Mouse (Mus musculus) mouse embryonic stem cell (cell line): Measurements from ENCODE around the gene Auts2.

Experiments used
- in situ Hi-C, 2 experiments: fragments of 300-500 bp; cut with MboI; formaldehyde crosslinking; loops; 1 replicate in 1 of 2; 3 replicates in 1 of 2; pipeline ENCODE4 v1.14.3; 2019 to 2020; ENCODE audit warnings: low sequenced_read_pairs in 2 of 2, low pct_unique_long_range_greater_than_20kb in 1 of 2, mixed read lengths in 1 of 2; ENCODE audit not compliant: unreplicated experiment in 1 of 2

Gene Auts2

GRCm38 (mm10) chr5:132504893-132505292 is 38.3 kb downstream of the Auts2 start:
- in situ Hi-C loops: no loop called here

GRCm38 (mm10) chr5:132503431-132503830 is 39.7 kb downstream of the Auts2 start:
- in situ Hi-C loops: no loop called here

DNA sequence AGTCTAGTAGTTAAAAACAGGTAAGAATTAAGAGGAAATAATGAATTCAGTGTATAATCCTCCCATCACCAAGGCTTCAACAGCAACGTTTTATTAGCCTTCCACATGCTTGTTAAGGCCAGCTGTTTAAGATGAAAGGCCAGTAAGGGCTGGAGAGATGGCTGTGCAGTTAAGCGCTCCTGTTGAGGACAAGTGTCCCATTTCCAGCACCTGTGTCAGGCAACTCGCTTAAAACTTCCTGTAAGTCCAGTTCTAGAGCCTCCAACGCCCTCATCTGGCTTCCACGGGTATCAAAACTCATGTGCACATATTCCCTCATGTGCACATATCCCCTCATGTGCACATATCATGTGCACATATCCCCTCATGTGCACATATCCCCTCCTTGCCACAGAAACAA is 41.1 kb downstream of the Auts2 start:
- in situ Hi-C loops: no loop called here

GRCm38 (mm10) chr5:132500817-132501231 is 42.3 kb downstream of the Auts2 start:
- in situ Hi-C loops: no loop called here

DNA sequence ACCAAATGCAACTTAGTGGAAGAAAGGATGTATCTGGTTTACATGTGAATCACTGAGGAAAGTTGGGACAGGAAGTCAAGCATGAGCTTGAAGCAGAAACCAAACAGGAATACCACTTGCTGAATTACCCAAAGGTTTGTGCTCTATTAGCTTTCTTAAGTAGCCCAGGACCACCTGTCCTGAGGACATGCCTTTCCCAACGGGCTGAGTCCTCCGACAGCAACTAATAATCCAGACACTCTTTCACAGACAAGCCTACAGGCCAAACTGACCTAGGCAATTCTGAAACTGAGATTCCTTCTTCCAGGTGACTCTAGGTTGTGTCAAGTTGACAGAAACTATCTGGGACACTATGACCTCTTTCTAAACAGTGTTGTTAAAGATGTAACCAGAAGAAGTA is 44.2 kb downstream of the Auts2 start:
- in situ Hi-C loops: no loop called here

DNA sequence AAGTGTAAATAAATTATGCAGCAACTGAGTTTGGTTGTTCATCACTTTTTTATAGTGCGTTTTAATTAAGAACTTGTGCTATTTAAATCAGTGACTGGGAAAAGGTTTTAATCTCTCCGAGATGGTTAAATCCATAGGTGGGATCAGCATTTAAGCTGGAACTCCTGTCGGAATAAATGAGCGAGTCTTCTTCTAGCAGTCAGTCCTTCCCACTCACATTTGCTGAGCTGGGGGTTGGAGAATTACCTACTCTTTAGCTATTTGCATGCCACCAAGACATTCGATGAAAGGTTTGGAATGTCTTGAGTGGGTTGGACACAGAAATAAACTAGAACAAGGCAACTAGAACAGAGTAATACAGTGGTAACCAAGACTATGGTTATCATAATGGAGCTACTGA is 45.1 kb downstream of the Auts2 start:
- in situ Hi-C loops: no loop called here

DNA sequence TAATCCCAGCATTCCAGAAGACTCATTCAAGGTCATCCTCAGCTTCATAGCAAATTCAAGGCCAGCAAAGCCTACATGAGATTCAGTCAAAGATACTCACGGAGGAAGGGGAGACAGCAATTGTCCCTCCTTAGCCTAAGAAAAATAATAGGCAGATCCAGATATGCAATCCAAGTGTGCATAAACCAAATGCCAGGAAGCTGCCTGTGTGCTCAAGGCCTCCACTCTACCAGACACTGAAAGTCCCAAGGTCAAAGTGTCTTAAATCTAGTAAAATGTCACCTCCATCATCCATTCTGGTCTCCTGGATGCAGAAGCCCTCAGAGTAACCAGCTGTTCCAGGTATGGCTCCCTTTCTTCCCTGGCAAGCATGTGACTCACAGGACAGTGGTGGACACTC is 50.4 kb downstream of the Auts2 start:
- in situ Hi-C loops: no loop called here

GRCm38 (mm10) chr5:132492040-132492439 is 51.1 kb downstream of the Auts2 start:
- in situ Hi-C loops: no loop called here

DNA sequence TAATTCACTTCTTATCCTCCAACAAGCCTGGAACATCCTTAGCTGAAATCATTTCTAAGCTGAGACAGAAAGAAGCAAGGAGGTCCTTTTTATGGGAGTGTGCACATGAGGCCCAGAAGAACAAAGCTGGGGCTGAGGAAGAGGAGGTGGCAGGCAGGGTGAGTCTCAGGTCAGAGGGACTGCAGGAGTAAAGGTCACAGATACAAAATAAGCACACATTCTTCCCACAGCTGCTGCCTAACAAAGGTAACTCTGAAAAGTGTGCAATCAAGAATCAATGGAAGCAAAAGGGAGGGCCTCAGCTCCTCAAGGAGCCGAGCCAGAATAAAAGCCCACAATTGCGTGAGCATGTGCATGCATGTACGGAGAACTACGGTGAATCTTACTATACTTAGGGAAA is 51.6 kb downstream of the Auts2 start:
- in situ Hi-C loops: no loop called here

GRCm38 (mm10) chr5:132490326-132490725 is 52.8 kb downstream of the Auts2 start:
- in situ Hi-C loops: no loop called here

- in situ Hi-C loops: no loop called here
Observed at GRCm38 (mm10) chr5:132489736-132490313, 53.3 kb downstream of the Auts2 start.

DNA sequence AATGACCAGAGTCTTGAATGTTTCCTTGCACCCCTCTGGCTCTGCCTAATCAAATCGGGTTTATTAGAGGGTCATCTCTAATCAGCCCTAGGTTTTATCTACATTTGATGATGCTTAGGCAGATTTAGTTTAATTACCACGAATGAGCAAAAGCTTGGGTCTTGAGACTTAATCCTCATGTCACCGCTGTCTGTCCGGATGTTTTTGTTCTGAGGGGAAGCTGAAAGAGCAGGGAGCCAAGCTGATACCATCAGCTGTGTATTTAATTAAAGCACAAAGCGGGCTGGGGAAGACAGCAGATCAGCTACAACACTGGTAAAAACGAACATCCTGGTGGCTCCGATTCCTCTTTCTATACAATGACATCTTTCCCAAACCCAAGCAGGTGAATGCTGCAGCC is 56.3 kb downstream of the Auts2 start:
- in situ Hi-C loops: no loop called here

DNA sequence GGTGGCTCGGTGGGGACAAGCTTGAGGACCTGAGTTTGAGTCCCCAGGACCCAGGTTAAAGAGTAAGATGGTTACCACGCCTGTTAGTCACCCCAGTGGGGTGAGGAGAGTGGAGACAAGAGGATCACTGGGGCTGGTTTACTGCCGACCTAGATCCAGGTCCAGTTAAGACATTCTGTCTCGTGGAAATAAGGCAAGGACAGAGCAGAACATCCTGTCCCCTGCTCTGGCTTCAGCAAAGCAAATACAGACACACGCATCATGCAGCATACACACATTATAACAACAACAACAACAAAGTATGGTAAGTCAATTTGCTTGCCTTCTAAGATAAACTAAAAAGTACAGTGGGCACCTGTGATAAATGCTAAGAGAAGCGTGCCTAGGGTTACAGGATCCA is 57.1 kb downstream of the Auts2 start:
- in situ Hi-C loops: no loop called here

DNA sequence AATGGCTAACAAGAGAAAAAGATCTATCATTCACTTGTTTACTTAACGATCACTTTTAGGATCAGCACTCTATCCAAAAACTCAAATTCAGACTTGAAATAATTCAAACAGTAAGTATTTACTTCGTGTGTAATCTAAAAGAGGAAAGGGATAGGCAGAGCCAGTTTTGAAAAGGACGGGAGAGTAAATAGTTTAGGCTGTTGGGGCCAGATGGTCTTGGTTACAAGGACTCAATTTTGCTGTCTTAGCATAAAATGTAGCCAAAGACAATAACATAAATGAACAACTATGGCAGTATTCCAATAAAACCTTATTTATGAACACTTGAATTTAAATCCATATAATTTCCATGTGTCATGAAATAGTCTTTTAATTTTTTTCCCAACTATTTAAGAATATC is 57.7 kb downstream of the Auts2 start:
- in situ Hi-C loops: no loop called here

- in situ Hi-C loops: no loop called here
Observed at GRCm38 (mm10) chr5:132481476-132481875, 61.7 kb downstream of the Auts2 start.

DNA sequence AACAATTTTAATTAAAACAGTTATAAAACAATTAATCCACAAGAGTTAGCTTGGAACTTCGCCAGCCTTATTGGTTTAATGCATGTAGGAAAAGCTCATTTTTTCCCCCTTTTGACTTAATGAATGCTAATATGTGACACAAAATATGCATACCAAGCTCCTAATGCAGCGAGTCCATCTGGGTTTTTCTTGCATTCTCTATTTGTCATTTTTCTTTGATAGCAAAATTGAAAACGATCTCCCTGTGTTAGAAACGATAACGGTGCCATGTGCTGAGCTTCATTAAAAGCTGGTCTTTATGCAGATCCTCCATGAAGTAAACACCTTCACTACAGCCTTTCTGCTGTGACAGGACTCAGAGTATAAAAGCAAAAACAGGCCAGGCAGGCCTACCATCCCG is 62.7 kb downstream of the Auts2 start:
- in situ Hi-C loops: no loop called here

GRCm38 (mm10) chr5:132479227-132479857 is 63.8 kb downstream of the Auts2 start:
- in situ Hi-C loops: no loop called here

GRCm38 (mm10) chr5:132477533-132477932 is 65.6 kb downstream of the Auts2 start:
- in situ Hi-C loops: no loop called here

GRCm38 (mm10) chr5:132472905-132473321 is 70.2 kb downstream of the Auts2 start:
- in situ Hi-C loops: no loop called here

DNA sequence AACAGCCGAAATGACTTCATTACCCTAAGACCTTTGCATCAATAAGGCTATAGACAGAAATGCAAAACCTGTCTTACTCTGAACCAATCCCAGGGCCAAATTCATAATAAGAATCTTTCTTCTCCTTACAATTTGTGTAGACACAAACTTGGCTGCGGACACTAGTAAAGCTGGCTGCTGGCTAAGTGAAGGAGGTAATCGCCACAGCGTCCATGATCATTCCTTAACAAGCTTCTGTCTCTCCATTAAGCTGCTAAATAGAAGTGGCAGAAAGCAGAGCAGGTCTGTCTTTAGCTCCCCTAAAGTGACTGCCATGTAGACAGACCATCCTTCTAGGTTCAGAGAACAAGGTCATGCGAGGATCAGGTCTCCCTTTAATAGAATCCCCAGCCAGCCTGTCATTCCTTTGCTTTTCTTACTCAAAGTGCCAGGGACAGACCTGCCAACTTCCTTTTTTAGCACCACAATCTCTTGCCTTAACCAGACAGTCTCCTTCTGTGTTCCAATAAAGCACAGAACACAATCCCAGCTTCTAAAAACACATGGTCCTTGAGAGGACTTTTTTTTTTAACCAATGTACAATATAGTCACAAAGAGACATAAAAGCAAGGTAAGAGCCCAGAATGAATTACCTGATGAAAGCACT is 70.8 kb downstream of the Auts2 start:
- in situ Hi-C loops: no loop called here
